Mouse (Mus musculus) hindbrain, embryonic 12.5 days (tissue): ENCODE data around the gene Gm4779. TPM values are rescaled to one million over a fixed set of nuclear protein-coding genes. Genes with fewer than 3 reads are reported as not detected.

Source experiments
- ATAC-seq: fragments of 200-750 bp; cut with Nextera tagmentation; 2 replicates; pipeline ENCODE4 v1.8.0; 2017; ENCODE audit warnings: moderate TSS enrichment; ENCODE audit not compliant: low FRiP score
- H3K27ac ChIP-seq: fragments of 300-500 bp; sonication (generic); 2 replicates; pipeline ENCODE4 v1.5.1; 2016; ENCODE audit warnings: mild to moderate bottlenecking
- H3K27me3 ChIP-seq: fragments of 300-500 bp; sonication (generic); 2 replicates; pipeline ENCODE4 v1.6.1; 2016; ENCODE audit warnings: mild to moderate bottlenecking
- H3K36me3 ChIP-seq: fragments of 300-500 bp; sonication (generic); 2 replicates; pipeline ENCODE4 v1.6.1; 2016; ENCODE audit warnings: mild to moderate bottlenecking
- H3K4me1 ChIP-seq: fragments of 300-500 bp; sonication (generic); 2 replicates; pipeline ENCODE4 v1.6.1; 2016
- H3K4me2 ChIP-seq: fragments of 300-500 bp; sonication (generic); replicated peaks from 2 replicates; pipeline ENCODE4 v1.6.1; 2016; ENCODE audit warnings: mild to moderate bottlenecking
- H3K4me3 ChIP-seq: fragments of 300-500 bp; sonication (generic); 2 replicates; pipeline ENCODE4 v1.5.1; 2016; ENCODE audit warnings: mild to moderate bottlenecking
- H3K9ac ChIP-seq: fragments of 300-500 bp; sonication (generic); 2 replicates; pipeline ENCODE4 v1.6.1; 2016; ENCODE audit warnings: mild to moderate bottlenecking, moderate library complexity
- H3K9me3 ChIP-seq: fragments of 300-500 bp; sonication (generic); replicated peaks from 2 replicates; pipeline ENCODE4 v1.6.1; 2016; ENCODE audit warnings: mild to moderate bottlenecking
- WGBS: fragments of 180-500 bp; shearing (Covaris S2); methylation state at CpG from one replicate; pipeline ENCODE4 v1.1.7; 2016; 5-methylcytosine and 5-hydroxymethylcytosine counted together
- polyA plus RNA-seq: library from polyadenylated mRNA; unstranded; fragments of >200 nt; fragmentation: Nextera tagmentation; extraction: Ambion mirVana; gene quantifications from 2 replicates; pipeline ENCODE4 v1.2.1, GENCODE M21; 2016

Gm4779 gene
- polyA plus RNA-seq, 1 experiment from 2014 or later: not detected

- WGBS: 50% methylated on average over 4 of the region's 4 CpGs
- H3K27ac ChIP-seq: no peak overlapping the region
- no peak overlapping the region for H3K4me2 ChIP-seq
- no peak for ATAC-seq
- no peaks in the 10 kb centered on the region for H3K9me3 ChIP-seq
- no peaks in the 10 kb centered on the region for H3K4me1 ChIP-seq
- no peak overlapping the region for H3K4me3 ChIP-seq
- H3K36me3 ChIP-seq: no peaks in the 10 kb centered on the region
- peaks cover 26% of the 10 kb centered on the region for H3K27me3 ChIP-seq
- H3K9ac ChIP-seq: no peak overlapping the region
These were observed 44.1 kb downstream of the Gm4779 start for GRCm38 (mm10) chrX:101750144-101750543.

- Histone ChIP-seq H3K4me3 (no peak overlapping the region), H3K4me1 (no peaks in the 10 kb centered on the region), H3K9ac (no peak overlapping the region), H3K27me3 (peaks cover 9% of the 10 kb centered on the region), H3K4me2 (no peak overlapping the region), H3K36me3 (no peaks in the 10 kb centered on the region), H3K27ac (no peak overlapping the region), H3K9me3 (no peaks in the 10 kb centered on the region)
- ATAC-seq: no peak
- 82% methylated on average over 2 of the region's 2 CpGs for WGBS
These were observed 53.2 kb downstream of the Gm4779 start for GRCm38 (mm10) chrX:101741064-101741433.

GRCm38 (mm10) chrX:101740335-101741063, 53.7 kb downstream of the Gm4779 start:
- peak; percentile 61; the same call in 1 of the 2 replicates for ATAC-seq
- no peaks in the 10 kb centered on the region for H3K9me3 ChIP-seq
- no peak overlapping the region for H3K9ac ChIP-seq
- 49% methylated on average over 6 of the region's 6 CpGs for WGBS
- H3K4me3 ChIP-seq: no peak overlapping the region
- H3K36me3 ChIP-seq: no peaks in the 10 kb centered on the region
- H3K4me2 ChIP-seq: no peak overlapping the region
- H3K27me3 ChIP-seq: peaks cover 13% of the 10 kb centered on the region
- H3K4me1 ChIP-seq: no peaks in the 10 kb centered on the region
- H3K27ac ChIP-seq: no peak overlapping the region

Other genes with a start within 250 kb of the Gm4779 start
- 218 and 233 TPM in 2 replicates for gene Ogt, start 154.4 kb downstream of the Gm4779 start, polyA plus RNA-seq
- not detected in 2 replicates for gene Cxcr3, start 60.2 kb downstream of the Gm4779 start, polyA plus RNA-seq
- gene 8030474K03Rik, start 233 bp upstream of the Gm4779 start, polyA plus RNA-seq: 0.10 and 0.16 TPM in 2 replicates
- 14.7 and 17.5 TPM in 2 replicates for gene Nhsl2, start 55.0 kb upstream of the Gm4779 start, polyA plus RNA-seq